Mouse (Mus musculus): ENCODE results near the gene Smyd2. TPM values are rescaled to one million over a fixed set of nuclear protein-coding genes. Genes with fewer than 3 reads are reported as not detected.
A peak's percentile ranks its signal among the peaks of the same experiment; 100 is the strongest.

Gene Smyd2
- polyA plus RNA-seq (2012; rRNA removed), result 131 and 155 TPM in 2 replicates

- peak in 1 of 2 experiments; percentile 40 for DNase-seq (ENCODE audit: extremely low spot score in 1 of 2, low spot score in 1 of 2)
Observed at GRCm38 (mm10) chr1:189921818-189922592, at the start of gene Smyd2. TSS of gene Smyd2 (minus strand) at chr1:189922363.

GRCm38 (mm10) chr1:189970381-189970780 lies 48.2 kb upstream of the Smyd2 start:
- DNase-seq (ENCODE audit: extremely low spot score in 1 of 2, low spot score in 1 of 2), result no peak

GRCm38 (mm10) chr1:189968027-189968426 lies 45.9 kb upstream of the Smyd2 start:
- DNase-seq (ENCODE audit: extremely low spot score in 1 of 2, low spot score in 1 of 2), result no peak

- DNase-seq (ENCODE audit: extremely low spot score in 1 of 2, low spot score in 1 of 2), result peak; percentile 69 to 75
Observed at GRCm38 (mm10) chr1:189960481-189960880, 38.3 kb upstream of the Smyd2 start.

- DNase-seq (ENCODE audit: extremely low spot score in 1 of 2, low spot score in 1 of 2), result no peak
Observed at GRCm38 (mm10) chr1:189959802-189960201, 37.6 kb upstream of the Smyd2 start.

- peak in 1 of 2 experiments; percentile 18 for DNase-seq (ENCODE audit: extremely low spot score in 1 of 2, low spot score in 1 of 2)
Observed at GRCm38 (mm10) chr1:189951861-189952260, 29.7 kb upstream of the Smyd2 start.

- DNase-seq (ENCODE audit: extremely low spot score in 1 of 2, low spot score in 1 of 2), result no peak
Observed at GRCm38 (mm10) chr1:189947411-189947810, 25.2 kb upstream of the Smyd2 start.

GRCm38 (mm10) chr1:189946126-189946525 lies 24.0 kb upstream of the Smyd2 start:
- DNase-seq (ENCODE audit: extremely low spot score in 1 of 2, low spot score in 1 of 2), result no peak

GRCm38 (mm10) chr1:189941786-189942185 lies 19.6 kb upstream of the Smyd2 start:
- no peak for DNase-seq (ENCODE audit: extremely low spot score in 1 of 2, low spot score in 1 of 2)

- no peak for DNase-seq (ENCODE audit: extremely low spot score in 1 of 2, low spot score in 1 of 2)
Observed at GRCm38 (mm10) chr1:189936436-189937105, 14.4 kb upstream of the Smyd2 start.

- no peak for DNase-seq (ENCODE audit: extremely low spot score in 1 of 2, low spot score in 1 of 2)
Observed at GRCm38 (mm10) chr1:189933480-189934202, 11.5 kb upstream of the Smyd2 start.

GRCm38 (mm10) chr1:189932976-189933375 lies 10.8 kb upstream of the Smyd2 start:
- DNase-seq (ENCODE audit: extremely low spot score in 1 of 2, low spot score in 1 of 2), result no peak

- no peak for DNase-seq (ENCODE audit: extremely low spot score in 1 of 2, low spot score in 1 of 2)
Observed at GRCm38 (mm10) chr1:189932190-189932589, 10.0 kb upstream of the Smyd2 start.

- no peak for DNase-seq (ENCODE audit: extremely low spot score in 1 of 2, low spot score in 1 of 2)
Observed at GRCm38 (mm10) chr1:189929896-189930295, 7.7 kb upstream of the Smyd2 start.

GRCm38 (mm10) chr1:189927644-189928043 lies 5.5 kb upstream of the Smyd2 start:
- peak in 1 of 2 experiments; percentile 68 for DNase-seq (ENCODE audit: extremely low spot score in 1 of 2, low spot score in 1 of 2)

- no peak for DNase-seq (ENCODE audit: extremely low spot score in 1 of 2, low spot score in 1 of 2)
Observed at GRCm38 (mm10) chr1:189926279-189926678, 4.1 kb upstream of the Smyd2 start.

- DNase-seq (ENCODE audit: extremely low spot score in 1 of 2, low spot score in 1 of 2), result no peak
Observed at GRCm38 (mm10) chr1:189923871-189924568, 1.9 kb upstream of the Smyd2 start.

- no peak for DNase-seq (ENCODE audit: extremely low spot score in 1 of 2, low spot score in 1 of 2)
Observed at GRCm38 (mm10) chr1:189923157-189923556, 994 bp upstream of the Smyd2 start.

- DNase-seq (ENCODE audit: extremely low spot score in 1 of 2, low spot score in 1 of 2), result no peak
Observed at GRCm38 (mm10) chr1:189922721-189923120, 558 bp upstream of the Smyd2 start.

- no peak for DNase-seq (ENCODE audit: extremely low spot score in 1 of 2, low spot score in 1 of 2)
Observed at GRCm38 (mm10) chr1:189921568-189921817, 670 bp downstream of the Smyd2 start.
